Mouse (Mus musculus): ENCODE data around the gene P3h3.

GRCm38 (mm10) chr6:124885956-124886381 lies 28.4 kb upstream of the P3h3 start:
- TF ChIP-seq CTCF (IDR thresholded peaks at IDR 0.05; ENCODE audit: control insufficient read depth, insufficient read depth, low read length): no peak
- TF ChIP-seq POLR2A (IDR thresholded peaks at IDR 0.05; ENCODE audit: borderline replicate concordance, control insufficient read depth, low read depth, low read length): no peak
